Mouse (Mus musculus) adrenal gland, adult 18-20 months (tissue): Measurements from ENCODE around the gene Ppp1r35. TPM values are rescaled to one million over a fixed set of nuclear protein-coding genes. Genes with fewer than 3 reads are reported as not detected.

Experiments
- DNase-seq, 2 experiments: peaks; one replicate each; pipeline ENCODE4 v3.0.0; 2021 to 2022; ENCODE audit warnings: low spot score in 2 of 2
- total RNA-seq, 2 experiments: library from RNA; stranded (reverse); gene quantifications; 1 replicate in 1 of 2; 2 replicates in 1 of 2; pipeline ENCODE4 v1.2.3; 2021

Ppp1r35 gene
- total RNA-seq, 2 experiments from 2014 or later = 23.7 to 24.6 TPM

DNA sequence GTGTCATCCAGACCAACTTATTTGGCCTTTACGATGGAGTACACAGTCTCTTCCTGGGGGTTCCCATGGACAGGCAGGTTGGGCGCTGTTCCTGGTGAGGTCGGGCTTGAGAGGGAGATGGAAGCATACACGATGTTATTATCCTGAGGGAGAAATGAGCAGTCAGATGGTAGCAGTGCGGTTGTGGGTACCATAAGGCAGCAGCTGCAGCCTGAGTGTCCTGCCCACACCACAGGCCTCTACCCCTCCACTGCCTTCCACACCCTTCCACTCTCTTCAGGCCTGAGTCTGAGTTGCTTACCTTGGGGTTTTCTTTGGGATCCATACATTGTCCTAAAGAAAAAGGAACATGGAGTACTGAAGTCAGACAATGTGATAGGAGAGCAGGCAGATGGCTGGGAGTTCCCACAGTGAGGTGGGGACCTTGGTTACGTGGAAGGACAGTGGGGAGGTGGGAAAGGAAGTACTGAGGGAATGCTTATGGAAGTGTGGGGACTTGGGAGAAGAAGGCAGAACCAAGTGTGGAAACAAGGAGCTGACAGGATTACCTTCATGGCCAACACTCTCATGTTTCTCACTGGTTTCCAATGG is 44.9 kb downstream of the Ppp1r35 start:
- peak in 1 of 2 experiments; percentile 7 for DNase-seq

DNA sequence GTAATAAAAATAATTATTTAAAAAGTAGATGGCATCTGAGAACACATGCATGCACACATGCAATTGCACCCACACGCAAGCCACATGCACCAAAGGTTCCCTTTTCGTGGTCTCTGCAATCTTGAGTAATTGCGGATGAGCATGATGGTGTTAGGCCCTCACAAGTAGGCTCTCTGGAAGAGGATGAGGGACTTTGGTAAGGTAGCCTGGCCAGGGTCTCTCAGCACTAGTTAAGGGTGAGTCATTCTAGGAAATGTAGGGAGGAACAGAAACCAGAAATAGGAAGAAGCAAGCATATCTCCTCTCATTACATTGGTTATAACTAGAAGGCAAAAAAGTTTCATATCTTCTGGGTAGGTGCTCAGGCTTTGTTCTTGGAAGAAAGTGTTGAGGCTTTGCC is 46.4 kb downstream of the Ppp1r35 start:
- peak in 1 of 2 experiments; percentile 4 for DNase-seq

DNA sequence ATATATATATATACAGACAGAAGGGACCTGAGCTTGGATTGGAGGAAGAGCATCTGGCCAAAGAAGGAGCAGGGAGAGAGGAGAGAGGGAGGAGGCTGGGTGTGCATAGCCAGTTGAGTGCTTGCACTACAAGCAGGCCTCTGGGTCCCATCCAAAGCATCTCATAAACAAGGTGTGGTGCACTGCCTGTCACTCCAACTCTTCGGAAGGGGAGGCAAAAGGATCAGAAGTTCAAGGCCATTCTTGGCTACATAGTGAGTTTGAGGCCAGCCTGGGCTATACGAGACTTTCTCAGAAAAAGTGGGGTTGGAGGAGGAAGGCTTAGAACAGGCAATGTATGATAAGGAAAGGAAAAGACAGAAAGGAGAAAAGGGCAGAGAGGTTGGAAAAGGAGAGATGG is 47.3 kb downstream of the Ppp1r35 start:
- peak in 1 of 2 experiments; percentile 3 for DNase-seq

DNA sequence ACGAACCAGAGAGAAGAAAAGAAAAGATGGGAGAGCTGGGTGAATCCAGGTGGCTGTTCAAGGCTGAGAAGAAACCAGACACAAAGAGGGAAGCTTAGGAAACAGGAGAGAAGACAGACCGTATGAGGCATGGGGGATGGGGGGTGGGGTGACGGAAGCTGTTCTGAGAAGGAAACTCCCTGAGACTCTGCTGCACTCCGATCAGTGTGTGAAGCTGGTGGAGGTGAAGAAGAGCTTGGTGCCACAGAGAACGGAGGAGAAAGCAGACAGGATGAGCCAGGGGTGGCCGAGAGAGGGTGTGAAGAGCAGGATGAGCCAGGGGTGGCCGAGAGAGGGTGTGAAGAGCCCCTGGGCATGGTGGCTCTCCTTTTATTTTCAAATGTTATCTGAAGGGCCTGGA is 47.8 kb downstream of the Ppp1r35 start:
- DNase-seq = peak in 1 of 2 experiments; percentile 9

DNA sequence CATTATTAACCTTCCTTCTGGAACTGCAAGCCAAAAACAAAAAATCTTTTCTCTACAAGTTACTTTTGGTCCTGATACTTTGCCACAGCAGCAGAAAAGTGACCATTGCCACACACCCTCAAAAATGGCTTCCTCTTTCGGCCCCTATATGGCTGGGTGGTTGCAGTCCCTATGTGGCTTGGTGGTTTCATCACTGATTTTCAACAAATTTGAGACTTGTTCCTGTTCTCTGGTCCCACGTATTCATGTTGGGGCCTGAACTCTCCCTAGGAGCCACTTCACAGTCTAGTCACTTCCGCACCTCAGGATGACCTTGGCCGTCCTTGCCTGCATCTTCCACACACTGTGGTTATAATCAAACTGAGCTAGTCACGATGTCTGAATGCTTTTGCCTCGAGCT is 50.0 kb downstream of the Ppp1r35 start:
- DNase-seq = no peak

Other genes starting within 250 kb of the Ppp1r35 start
- gene Epo, start 245.6 kb upstream of the Ppp1r35 start, total RNA-seq = not detected
- gene Gnb2, start 245.3 kb upstream of the Ppp1r35 start, total RNA-seq = 100 to 1,000 TPM; 517 to 525 TPM
- gene Actl6b, start 225.3 kb upstream of the Ppp1r35 start, total RNA-seq = 1 to 10 TPM; 2.5 to 4.9 TPM
- 1 to 10 TPM; 1.8 to 2.7 TPM for gene Tfr2, start 209.0 kb upstream of the Ppp1r35 start, total RNA-seq
- 10 to 100 TPM; 41.3 to 43.6 TPM for gene Mospd3, start 177.8 kb upstream of the Ppp1r35 start, total RNA-seq
- 100 to 1,000 TPM; 667 to 880 TPM for gene Pcolce, start 165.1 kb upstream of the Ppp1r35 start, total RNA-seq
- 1 to 10 TPM in 1 of 2 experiments, under 1 TPM in 1; 0.93 to 1.3 TPM for gene Fbxo24, start 149.8 kb upstream of the Ppp1r35 start, total RNA-seq
- 10 to 100 TPM; 30.3 to 32.7 TPM for gene Lrch4, start 149.7 kb upstream of the Ppp1r35 start, total RNA-seq
- 10 to 100 TPM; 10.7 to 11.3 TPM for gene Gm20605, start 149.7 kb upstream of the Ppp1r35 start, total RNA-seq
- 1 to 10 TPM; 4.1 to 5.4 TPM for gene Sap25, start 137.5 kb upstream of the Ppp1r35 start, total RNA-seq
- gene Irs3, start 133.1 kb upstream of the Ppp1r35 start, total RNA-seq = 10 to 100 TPM in 1 of 2 experiments, 1 to 10 TPM in 1; 6.7 to 27.5 TPM
- 10 to 100 TPM; 25.3 to 28.8 TPM for gene Agfg2, start 94.1 kb upstream of the Ppp1r35 start, total RNA-seq
- gene Nyap1, start 37.2 kb upstream of the Ppp1r35 start, total RNA-seq = 1 to 10 TPM; 4.2 to 4.7 TPM
- gene Tsc22d4, start 33.1 kb upstream of the Ppp1r35 start, total RNA-seq = 10 to 100 TPM; 72.5 to 80.5 TPM
- gene Mepce, start 8.8 kb downstream of the Ppp1r35 start, total RNA-seq = 10 to 100 TPM; 39.9 to 44.6 TPM
- gene Zcwpw1, start 8.9 kb downstream of the Ppp1r35 start, total RNA-seq = 1 to 10 TPM; 2.3 to 2.4 TPM
- 1 to 10 TPM; 2.6 to 4.3 TPM for gene Pilra, start 57.4 kb downstream of the Ppp1r35 start, total RNA-seq
- gene Pilrb1, start 79.3 kb downstream of the Ppp1r35 start, total RNA-seq = 1 to 10 TPM; 1.8 to 2.9 TPM
- 1 to 10 TPM; 1.1 to 2.5 TPM for gene Pilrb2, start 93.0 kb downstream of the Ppp1r35 start, total RNA-seq
- under 1 TPM in 1 of 2 experiments, not detected in 1; 0.10 TPM for gene Cyp3a13, start 142.8 kb downstream of the Ppp1r35 start, total RNA-seq
- gene Gjc3, start 184.2 kb downstream of the Ppp1r35 start, total RNA-seq = under 1 TPM in 1 of 2 experiments, not detected in 1; 0.19 TPM
- 1 to 10 TPM in 1 of 2 experiments, not detected in 1; 1.3 TPM for gene Azgp1, start 202.7 kb downstream of the Ppp1r35 start, total RNA-seq
- gene Smok3a, start 242.4 kb downstream of the Ppp1r35 start, total RNA-seq = not detected
- gene Smok3b, start 242.6 kb downstream of the Ppp1r35 start, total RNA-seq = not detected